Mouse (Mus musculus): ENCODE measurements around the gene Glod5. TPM values are rescaled to one million over a fixed set of nuclear protein-coding genes. Genes with fewer than 3 reads are reported as not detected.

The Glod5 gene
- polyA plus RNA-seq, 1 experiment from 2014 or later: 0.68 TPM

DNA sequence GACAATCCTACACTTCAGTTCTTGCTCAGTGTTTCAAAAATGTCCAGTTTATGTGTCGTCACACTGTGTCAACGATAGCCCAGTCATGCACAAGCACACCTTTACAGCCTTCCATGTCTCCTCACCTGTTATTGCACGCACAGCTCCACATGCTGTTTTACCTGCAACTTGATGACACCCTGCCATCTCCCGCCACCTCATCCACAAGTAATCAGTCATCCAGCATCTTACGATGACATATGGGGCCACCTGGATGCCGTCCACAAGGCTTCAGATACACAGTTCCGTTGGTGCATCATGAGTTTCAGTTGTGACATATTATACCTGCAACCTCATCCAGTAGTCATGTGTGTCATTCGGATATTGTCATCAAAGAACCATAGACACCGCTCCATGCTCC lies 59.4 kb downstream of the Glod5 start:
- Histone ChIP-seq H3K27ac (ENCODE audit: low read length) (no peak overlapping the region), H3K27me3 (replicated peaks; ENCODE audit: insufficient read depth, low read length) (no peaks in the 10 kb centered on the region), H3K9me3 (ENCODE audit: low read length) (no peaks in the 10 kb centered on the region), H3K4me2 (replicated peaks; ENCODE audit: low read depth, low read length) (no peak overlapping the region), H3K4me1 (ENCODE audit: insufficient read depth, low read depth, low read length) (no peaks in the 10 kb centered on the region), H3K9ac (replicated peaks; ENCODE audit: low read depth) (no peak overlapping the region), H3K4me3 (ENCODE audit: low read depth, low read length) (no peak overlapping the region), H3K36me3 (ENCODE audit: insufficient read depth, low read length) (no peaks in the 10 kb centered on the region)
- DNase-seq (ENCODE audit: low spot score): no peak
- 84% methylated on average over 9 of the region's 9 CpGs for WGBS
- no peak for TF ChIP-seq EP300 (IDR thresholded peaks at IDR 0.05)
- no peak for TF ChIP-seq CTCF (IDR thresholded peaks at IDR 0.05)
- no peak for ATAC-seq

Other genes starting within 250 kb of the Glod5 start
- gene Gripap1, start 228.7 kb downstream of the Glod5 start, polyA plus RNA-seq (2015; fragmentation: Nextera tagmentation; extraction: Ambion mirVana): 22.1 and 25.6 TPM in 2 replicates
- gene Kcnd1, start 196.2 kb downstream of the Glod5 start, polyA plus RNA-seq (2015; fragmentation: Nextera tagmentation; extraction: Ambion mirVana): 0.30 and 0.41 TPM in 2 replicates
- gene Otud5, start 177.1 kb downstream of the Glod5 start, polyA plus RNA-seq (2015; fragmentation: Nextera tagmentation; extraction: Ambion mirVana): 29.0 and 30.3 TPM in 2 replicates
- gene Pim2, start 140.2 kb downstream of the Glod5 start, polyA plus RNA-seq (2015; fragmentation: Nextera tagmentation; extraction: Ambion mirVana): 5.5 and 7.0 TPM in 2 replicates
- gene Slc35a2, start 134.5 kb downstream of the Glod5 start, polyA plus RNA-seq (2015; fragmentation: Nextera tagmentation; extraction: Ambion mirVana): 30.0 and 32.2 TPM in 2 replicates
- 80.1 and 80.4 TPM in 2 replicates for gene Pqbp1, start 119.2 kb downstream of the Glod5 start, polyA plus RNA-seq (2015; fragmentation: Nextera tagmentation; extraction: Ambion mirVana)
- 82.3 and 88.9 TPM in 2 replicates for gene Timm17b, start 119.1 kb downstream of the Glod5 start, polyA plus RNA-seq (2015; fragmentation: Nextera tagmentation; extraction: Ambion mirVana)
- not detected in 2 replicates for gene Gm10491, start 110.7 kb downstream of the Glod5 start, polyA plus RNA-seq (2015; fragmentation: Nextera tagmentation; extraction: Ambion mirVana)
- not detected in 2 replicates for gene Gm10490, start 109.0 kb downstream of the Glod5 start, polyA plus RNA-seq (2015; fragmentation: Nextera tagmentation; extraction: Ambion mirVana)
- 0.15 and 0.17 TPM in 2 replicates for gene Pcsk1n, start 98.7 kb downstream of the Glod5 start, polyA plus RNA-seq (2015; fragmentation: Nextera tagmentation; extraction: Ambion mirVana)
- not detected in 2 replicates for gene Eras, start 89.9 kb downstream of the Glod5 start, polyA plus RNA-seq (2015; fragmentation: Nextera tagmentation; extraction: Ambion mirVana)
- gene Hdac6, start 70.6 kb downstream of the Glod5 start, polyA plus RNA-seq (2015; fragmentation: Nextera tagmentation; extraction: Ambion mirVana): 7.2 and 7.5 TPM in 2 replicates
- 1.8 and 2.0 TPM in 2 replicates for gene Gata1, start 40.4 kb downstream of the Glod5 start, polyA plus RNA-seq (2015; fragmentation: Nextera tagmentation; extraction: Ambion mirVana)
- 13.2 and 13.6 TPM in 2 replicates for gene Suv39h1, start 56.3 kb upstream of the Glod5 start, polyA plus RNA-seq (2015; fragmentation: Nextera tagmentation; extraction: Ambion mirVana)
- 0.90 and 1.2 TPM in 2 replicates for gene Was, start 72.0 kb upstream of the Glod5 start, polyA plus RNA-seq (2015; fragmentation: Nextera tagmentation; extraction: Ambion mirVana)
- 18.4 and 18.9 TPM in 2 replicates for gene Wdr13, start 114.4 kb upstream of the Glod5 start, polyA plus RNA-seq (2015; fragmentation: Nextera tagmentation; extraction: Ambion mirVana)
- gene Rbm3, start 127.4 kb upstream of the Glod5 start, polyA plus RNA-seq (2015; fragmentation: Nextera tagmentation; extraction: Ambion mirVana): 373 and 463 TPM in 2 replicates
- gene Tbc1d25, start 157.7 kb upstream of the Glod5 start, polyA plus RNA-seq (2015; fragmentation: Nextera tagmentation; extraction: Ambion mirVana): 7.8 and 9.1 TPM in 2 replicates
- gene Ebp, start 175.0 kb upstream of the Glod5 start, polyA plus RNA-seq (2015; fragmentation: Nextera tagmentation; extraction: Ambion mirVana): 51.0 and 58.1 TPM in 2 replicates
- 20.3 and 22.3 TPM in 2 replicates for gene Porcn, start 188.0 kb upstream of the Glod5 start, polyA plus RNA-seq (2015; fragmentation: Nextera tagmentation; extraction: Ambion mirVana)
- gene Ftsj1, start 233.9 kb upstream of the Glod5 start, polyA plus RNA-seq (2015; fragmentation: Nextera tagmentation; extraction: Ambion mirVana): 24.2 and 26.5 TPM in 2 replicates

Data from lung, postnatal 0 days (tissue).